Mouse (Mus musculus): Measurements from ENCODE around the gene Ndrg4.

Ndrg4 gene

GRCm38 (mm10) chr8:95678024-95678611 lies 1.3 kb downstream of the Ndrg4 start:
- DNase-seq (ENCODE audit: low spot score in 2 of 2): peak in 1 of 2 experiments; percentile 21

- no peak for DNase-seq (ENCODE audit: low spot score in 2 of 2)
These were observed 11.4 kb downstream of the Ndrg4 start for GRCm38 (mm10) chr8:95688073-95688672.

GRCm38 (mm10) chr8:95690929-95691541 lies 14.3 kb downstream of the Ndrg4 start:
- peak in 1 of 2 experiments; percentile 23 for DNase-seq (ENCODE audit: low spot score in 2 of 2)

GRCm38 (mm10) chr8:95694631-95695030 lies 17.9 kb downstream of the Ndrg4 start:
- no peak for DNase-seq (ENCODE audit: low spot score in 2 of 2)

- DNase-seq (ENCODE audit: low spot score in 2 of 2): no peak
These were observed 19.9 kb downstream of the Ndrg4 start for GRCm38 (mm10) chr8:95696661-95697060.

GRCm38 (mm10) chr8:95697128-95697527 lies 20.3 kb downstream of the Ndrg4 start:
- DNase-seq (ENCODE audit: low spot score in 2 of 2): peak; percentile 69 to 83

GRCm38 (mm10) chr8:95698179-95698578 lies 21.4 kb downstream of the Ndrg4 start:
- no peak for DNase-seq (ENCODE audit: low spot score in 2 of 2)

GRCm38 (mm10) chr8:95700282-95700681 lies 23.5 kb downstream of the Ndrg4 start:
- DNase-seq (ENCODE audit: low spot score in 2 of 2): no peak

GRCm38 (mm10) chr8:95701809-95702208 lies 25.0 kb downstream of the Ndrg4 start:
- DNase-seq (ENCODE audit: low spot score in 2 of 2): no peak

- DNase-seq (ENCODE audit: low spot score in 2 of 2): peak in 1 of 2 experiments; percentile 66
These were observed 26.0 kb downstream of the Ndrg4 start for GRCm38 (mm10) chr8:95702480-95703446.

- DNase-seq (ENCODE audit: low spot score in 2 of 2): no peak
These were observed 26.9 kb downstream of the Ndrg4 start for GRCm38 (mm10) chr8:95703461-95704260.

- no peak for DNase-seq (ENCODE audit: low spot score in 2 of 2)
These were observed 27.8 kb downstream of the Ndrg4 start for GRCm38 (mm10) chr8:95704538-95704937.

- no peak for DNase-seq (ENCODE audit: low spot score in 2 of 2)
These were observed 32.8 kb downstream of the Ndrg4 start for GRCm38 (mm10) chr8:95709579-95709978.

GRCm38 (mm10) chr8:95711029-95711428 lies 34.2 kb downstream of the Ndrg4 start:
- no peak for DNase-seq (ENCODE audit: low spot score in 2 of 2)

GRCm38 (mm10) chr8:95712395-95712794 lies 35.6 kb downstream of the Ndrg4 start:
- no peak for DNase-seq (ENCODE audit: low spot score in 2 of 2)

- DNase-seq (ENCODE audit: low spot score in 2 of 2): peak; percentile 81 to 88
These were observed 36.6 kb downstream of the Ndrg4 start for GRCm38 (mm10) chr8:95713100-95714010.

- no peak for DNase-seq (ENCODE audit: low spot score in 2 of 2)
These were observed 37.6 kb downstream of the Ndrg4 start for GRCm38 (mm10) chr8:95714367-95714766.

GRCm38 (mm10) chr8:95714837-95715413 lies 38.1 kb downstream of the Ndrg4 start:
- peak in 1 of 2 experiments; percentile 16 for DNase-seq (ENCODE audit: low spot score in 2 of 2)

- peak; percentile 80 to 89 for DNase-seq (ENCODE audit: low spot score in 2 of 2)
These were observed 39.1 kb downstream of the Ndrg4 start, which contains the start of gene Setd6 for GRCm38 (mm10) chr8:95715676-95716531. Gene Setd6 (plus strand): TSS chr8:95715881.

All from spleen, postnatal 10 days (tissue).